Mouse (Mus musculus) left cerebral cortex, postnatal 25 days (tissue): ENCODE measurements around the gene Iscu. TPM values are rescaled to one million over a fixed set of nuclear protein-coding genes. Genes with fewer than 3 reads are reported as not detected.

Experiments used
- DNase-seq, 2 experiments: peaks; one replicate each; pipeline ENCODE4 v3.0.0; 2022; ENCODE audit warnings: low spot score in 2 of 2, mixed read lengths in 1 of 2
- intact Hi-C: fragments of 180-260 bp; cut with DNase I; formaldehyde crosslinking; loops from one replicate; pipeline ENCODE4 v1.15.1; 2025
- total RNA-seq, 2 experiments: library from RNA; stranded (reverse); gene quantifications; 2 replicates each; pipeline ENCODE4 v1.2.3; 2021

The Iscu gene
- 100 to 1,000 TPM; 110 to 116 TPM for total RNA-seq

DNA sequence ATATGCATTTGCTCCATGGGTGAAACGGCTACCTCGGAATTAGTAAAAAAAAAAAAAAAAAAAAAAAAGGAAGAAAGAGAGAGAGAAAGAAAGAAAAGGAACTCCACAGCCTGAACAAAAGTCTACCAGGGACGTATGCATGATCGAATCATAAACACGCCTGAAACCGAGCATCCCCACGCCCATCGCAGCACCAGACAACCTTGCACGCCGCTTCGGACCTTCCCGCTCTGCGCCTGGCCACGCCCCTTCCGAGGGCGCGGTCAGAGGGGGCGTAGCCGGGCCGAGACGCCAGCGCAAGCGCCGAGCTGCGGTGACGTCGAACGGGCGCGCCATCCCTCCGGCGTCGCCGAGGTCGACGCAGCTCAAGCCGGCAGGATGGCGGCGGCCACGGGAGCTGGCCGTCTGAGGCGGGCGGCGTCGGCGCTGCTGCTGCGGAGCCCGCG, at the start of gene Iscu, which contains the start of gene Sart3:
TSS of gene Iscu (plus strand) at position 299 of the 446 bp plus-strand sequence.
TSS of gene Sart3 (minus strand) at position 61 of the 446 bp plus-strand sequence.
- intact Hi-C loops = loop anchor here (5.0 kb wide), 2 partner anchors 180 to 610 kb away; partner anchors contain the start of genes Kctd10 and Ube3b
- DNase-seq = peak; percentile 95

DNA sequence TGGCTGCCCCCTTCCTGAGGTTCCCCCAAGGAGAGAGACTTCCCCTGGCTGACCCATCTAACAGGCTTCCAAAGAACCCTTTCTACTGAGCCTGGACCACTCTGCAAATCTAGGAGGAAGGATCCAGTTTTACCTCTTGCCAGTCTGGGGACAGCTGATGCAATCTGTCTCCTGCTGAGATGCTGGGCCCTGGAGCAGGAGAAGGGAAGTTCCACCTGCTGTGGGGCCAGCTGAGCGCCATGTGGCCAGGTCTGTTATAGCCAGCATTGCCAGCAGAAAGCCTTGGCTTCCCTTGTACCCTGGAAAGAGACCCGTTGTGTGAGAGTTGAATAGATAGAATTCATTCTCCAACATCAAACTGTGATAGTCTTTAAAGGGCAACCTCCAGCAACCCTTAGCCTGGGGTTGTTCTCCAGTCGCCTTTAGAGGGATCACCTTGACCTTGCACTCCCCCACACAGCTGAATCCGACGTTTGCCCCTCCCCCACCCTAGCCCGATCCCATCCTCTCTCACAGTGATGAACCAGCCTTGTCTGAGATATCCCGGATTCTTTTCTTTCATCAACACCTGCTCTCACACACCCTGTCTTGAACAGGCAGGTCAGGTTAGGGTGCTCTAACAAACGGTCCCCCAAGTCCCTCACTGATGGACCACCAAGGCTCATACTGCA, 48.8 kb upstream of the Iscu start:
- intact Hi-C loops = loop anchor here (1.0 to 2.0 kb wide), 3 partner anchors 137 to 357 kb away; no protein-coding TSS in a partner anchor
- DNase-seq = no peak

DNA sequence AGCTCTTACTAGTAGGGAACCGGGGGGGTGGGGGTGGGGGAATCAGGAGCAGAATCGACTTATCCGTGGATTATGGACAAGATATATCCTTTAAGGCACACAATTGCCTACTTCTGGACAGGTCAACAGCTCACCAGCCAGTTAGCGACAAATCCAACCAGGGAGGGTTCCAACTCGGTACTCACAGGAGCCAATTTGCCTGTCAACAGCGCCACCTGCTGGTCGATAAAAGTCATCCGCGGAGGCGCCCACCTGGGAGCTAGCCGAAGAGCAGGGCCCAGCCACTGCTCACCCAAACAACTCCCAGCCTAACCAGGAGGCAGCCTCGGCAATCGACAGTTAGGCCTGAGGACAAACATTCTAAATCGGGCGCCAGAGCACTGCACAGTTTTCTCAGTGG, 48.1 kb upstream of the Iscu start, which contains the start of gene 1700069L16Rik:
TSS of gene 1700069L16Rik (minus strand) at position 327 of the 400 bp plus-strand sequence.
- peak; percentile 88 to 92 for DNase-seq
- intact Hi-C loops = loop anchor here (1.0 to 2.0 kb wide), 3 partner anchors 138 to 358 kb away; no protein-coding TSS in a partner anchor

DNA sequence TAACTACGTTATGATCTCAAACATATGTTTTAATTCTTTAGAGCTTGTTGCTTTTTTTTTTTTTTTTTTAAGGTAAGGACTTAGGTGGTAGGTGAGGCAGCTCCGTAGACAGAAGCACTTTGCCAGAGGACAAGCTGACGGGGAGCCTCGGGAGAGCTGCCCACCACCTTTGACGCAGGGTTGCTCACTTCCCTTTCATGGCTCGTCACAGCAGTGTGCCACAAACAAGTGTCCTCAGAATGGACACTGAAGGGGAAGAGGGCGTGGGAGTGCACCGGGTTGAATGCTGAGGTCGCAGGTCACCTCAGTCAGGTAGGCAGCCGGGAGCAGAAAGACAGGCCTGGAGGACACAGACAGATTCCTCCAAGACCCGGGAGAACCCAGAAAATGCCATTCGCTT, 47.1 kb upstream of the Iscu start:
- intact Hi-C loops = loop anchor here (2.0 kb wide), 1 partner anchor 139 kb away; no protein-coding TSS in a partner anchor
- DNase-seq = no peak

DNA sequence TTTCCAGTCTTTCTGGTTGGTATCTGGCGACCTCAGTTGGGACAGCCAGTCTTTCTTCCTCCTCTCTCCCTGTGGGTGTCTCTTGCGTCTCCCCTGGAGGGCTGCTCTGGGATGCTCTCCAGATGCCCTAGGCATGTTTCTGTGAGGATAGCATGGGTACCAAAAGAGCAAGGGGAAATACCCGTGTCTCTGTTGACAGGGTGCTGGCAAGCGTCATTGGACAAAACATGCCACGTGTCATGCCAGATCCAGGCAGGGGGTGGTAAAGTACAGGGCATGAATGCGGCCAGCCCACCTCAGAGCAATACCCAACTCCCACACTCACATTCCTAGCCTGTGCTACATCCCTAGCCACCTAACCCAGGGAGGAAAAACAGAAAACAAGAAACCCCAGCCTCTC, 45.9 kb upstream of the Iscu start:
- intact Hi-C loops = no loop called here
- DNase-seq = no peak

DNA sequence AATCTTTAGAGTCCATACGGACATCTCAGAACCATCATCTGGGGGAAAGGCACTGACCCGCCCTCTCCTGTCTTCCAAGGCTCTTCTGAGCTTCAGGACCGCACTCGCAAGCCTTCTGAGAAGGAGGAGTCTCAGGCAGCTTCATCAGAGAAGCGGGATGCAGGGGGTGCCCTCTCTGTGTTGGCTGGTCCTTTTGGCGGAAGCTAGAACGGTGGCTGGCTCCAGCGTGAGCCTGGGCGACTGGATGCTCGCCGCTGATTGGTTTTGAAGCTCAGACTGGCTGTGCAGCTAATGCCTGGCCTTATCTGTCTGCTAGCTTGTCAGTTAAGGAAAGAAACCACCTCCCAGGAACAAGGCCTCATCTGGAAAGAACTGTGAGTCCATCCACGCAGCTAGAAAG, 45.3 kb upstream of the Iscu start:
- intact Hi-C loops = no loop called here
- no peak for DNase-seq

DNA sequence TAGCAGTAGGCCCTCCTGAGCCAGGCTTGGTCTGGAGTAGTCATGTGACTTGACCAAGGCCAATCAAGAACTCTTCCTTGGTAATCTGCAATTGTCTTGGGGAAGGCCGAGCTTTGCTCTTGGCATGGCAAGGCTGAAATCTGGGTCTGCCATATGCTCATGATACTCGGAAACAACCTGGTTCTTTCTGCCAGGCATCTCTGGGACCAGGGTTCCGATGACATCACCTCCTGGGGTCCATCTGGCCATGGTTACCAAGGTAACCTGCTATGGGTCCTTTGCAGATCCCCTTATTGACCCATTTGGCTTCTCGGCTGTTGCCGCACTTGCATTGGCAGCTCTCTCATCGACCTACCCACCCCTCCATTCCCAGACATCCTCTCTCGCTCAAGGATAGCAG, 44.5 kb upstream of the Iscu start:
- intact Hi-C loops = no loop called here
- DNase-seq = no peak

DNA sequence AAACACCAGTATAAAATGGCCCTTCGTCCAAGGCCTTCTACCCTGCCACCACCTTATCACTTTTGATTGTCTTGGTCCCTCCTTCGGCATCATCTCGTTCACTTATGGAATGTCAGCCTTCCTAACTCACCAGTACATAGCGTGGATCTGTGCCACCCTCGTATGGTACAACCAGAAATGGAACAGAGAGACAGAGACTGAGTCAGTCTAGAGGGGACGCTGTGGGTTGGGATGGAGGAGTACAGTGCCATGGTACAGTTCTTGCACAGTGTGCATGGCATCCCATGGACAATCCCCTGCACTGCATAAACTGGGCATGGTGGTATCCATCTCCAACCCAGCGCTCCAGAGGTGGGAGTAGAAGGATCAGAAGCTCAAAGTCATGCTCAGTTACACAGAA, 43.9 kb upstream of the Iscu start:
- intact Hi-C loops = no loop called here
- no peak for DNase-seq

DNA sequence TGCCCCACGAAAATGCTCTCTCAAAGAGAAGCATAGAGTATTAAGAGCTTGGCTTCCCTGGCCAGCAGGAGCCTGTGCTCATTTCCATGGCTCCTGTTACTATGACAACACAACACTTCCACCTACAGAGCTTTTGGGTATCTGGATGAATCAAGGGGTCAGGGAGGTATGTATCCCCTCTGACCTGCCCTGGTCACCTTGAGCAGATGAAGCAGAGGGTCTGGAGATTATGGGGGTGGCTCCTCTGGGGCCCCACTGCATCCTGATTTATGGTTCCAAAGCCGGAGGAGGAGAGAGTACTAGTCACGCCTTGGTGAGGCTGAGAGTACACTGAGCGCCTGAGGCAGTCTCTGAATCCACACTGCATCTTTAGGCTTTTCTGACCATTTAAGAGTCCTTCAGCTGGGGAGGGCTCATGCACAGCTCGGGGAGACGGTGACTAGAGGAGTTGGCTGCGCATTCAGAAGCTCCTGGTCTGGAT, 41.9 kb upstream of the Iscu start:
- DNase-seq = peak; percentile 44 to 64
- intact Hi-C loops = loop anchor here (10.0 kb wide), 1 partner anchor 446 kb away; no protein-coding TSS in a partner anchor

DNA sequence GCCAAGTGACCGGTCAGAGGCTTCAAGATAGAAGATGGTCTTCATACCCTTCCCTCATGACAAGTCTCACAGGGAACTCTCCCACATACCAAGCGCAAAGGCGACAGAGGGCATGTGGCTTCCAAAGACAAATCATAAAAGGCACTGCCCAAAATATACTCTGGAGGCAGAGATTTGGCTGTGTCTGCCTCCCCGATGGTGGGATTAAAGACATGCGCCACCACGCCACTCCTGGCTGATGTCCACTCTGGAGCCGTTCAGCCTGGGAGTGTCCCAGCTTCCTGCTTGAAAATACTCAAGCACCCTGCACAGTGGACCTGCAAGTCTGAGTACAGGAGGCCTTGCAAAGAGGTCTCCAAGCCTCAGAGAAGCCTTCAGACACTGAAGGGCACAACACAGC, 41.4 kb upstream of the Iscu start:
- intact Hi-C loops = loop anchor here (10.0 kb wide), 1 partner anchor 446 kb away; no protein-coding TSS in a partner anchor
- DNase-seq = peak in 1 of 2 experiments; percentile 8

DNA sequence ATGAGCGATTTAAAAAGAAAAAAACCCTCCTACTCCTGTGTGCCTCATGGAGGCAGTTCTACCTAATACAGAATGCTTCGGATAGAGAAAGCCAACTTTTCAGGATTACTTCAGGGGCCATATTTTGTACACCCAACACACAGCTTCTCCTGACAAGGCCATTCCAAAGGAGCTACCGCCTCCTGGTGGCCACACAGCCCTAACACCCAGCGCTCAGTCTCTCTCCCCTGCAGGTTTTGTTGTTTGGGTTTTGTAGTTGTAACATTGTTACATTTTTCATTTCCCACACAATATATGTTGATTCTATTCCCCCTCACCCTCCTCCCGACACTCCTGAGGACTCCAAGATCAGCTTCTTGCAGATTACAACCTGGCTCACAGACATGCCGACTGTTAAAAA, 40.4 kb upstream of the Iscu start:
- intact Hi-C loops = loop anchor here (1.0 to 10.0 kb wide), 3 partner anchors 261 to 447 kb away; no protein-coding TSS in a partner anchor
- peak; percentile 48 to 59 for DNase-seq

DNA sequence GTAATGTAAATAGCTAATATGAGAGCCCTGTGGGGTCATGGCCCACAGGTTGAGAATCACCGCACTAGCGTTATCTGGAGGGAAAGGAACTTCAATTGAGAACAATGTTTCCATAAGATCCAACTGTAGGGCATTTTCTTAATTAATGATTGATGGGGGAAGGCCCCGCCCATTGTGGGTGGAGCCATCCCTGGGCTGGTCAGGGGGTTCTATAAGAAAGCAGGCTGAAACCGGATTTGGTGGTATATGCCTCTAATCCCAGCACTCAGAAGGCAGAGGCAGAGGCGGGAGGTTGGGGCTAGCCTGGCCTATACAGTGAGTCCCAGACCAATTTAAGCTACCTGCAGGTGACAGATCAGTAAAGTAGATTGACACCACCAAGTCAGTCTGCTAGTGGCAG, 38.2 kb upstream of the Iscu start:
- intact Hi-C loops = loop anchor here (10.0 kb wide), 1 partner anchor 450 kb away; no protein-coding TSS in a partner anchor
- DNase-seq = no peak

DNA sequence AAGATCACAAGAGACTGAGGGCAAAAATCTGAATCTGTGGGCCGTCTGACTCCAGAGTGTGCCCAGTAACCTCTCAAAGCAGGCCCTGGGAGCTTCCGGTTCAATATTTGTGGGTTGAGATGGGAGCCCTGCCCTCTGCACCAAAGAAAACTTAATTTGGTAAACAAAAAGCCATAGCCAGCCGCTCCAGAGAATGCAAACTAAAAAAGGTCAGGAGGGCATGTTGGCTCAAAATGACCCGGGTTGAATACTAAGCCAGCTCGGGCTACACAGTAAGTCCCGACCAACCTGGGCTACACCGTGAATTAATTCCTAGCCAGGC, 37.6 kb upstream of the Iscu start:
- intact Hi-C loops = loop anchor here (10.0 kb wide), 1 partner anchor 450 kb away; no protein-coding TSS in a partner anchor

DNA sequence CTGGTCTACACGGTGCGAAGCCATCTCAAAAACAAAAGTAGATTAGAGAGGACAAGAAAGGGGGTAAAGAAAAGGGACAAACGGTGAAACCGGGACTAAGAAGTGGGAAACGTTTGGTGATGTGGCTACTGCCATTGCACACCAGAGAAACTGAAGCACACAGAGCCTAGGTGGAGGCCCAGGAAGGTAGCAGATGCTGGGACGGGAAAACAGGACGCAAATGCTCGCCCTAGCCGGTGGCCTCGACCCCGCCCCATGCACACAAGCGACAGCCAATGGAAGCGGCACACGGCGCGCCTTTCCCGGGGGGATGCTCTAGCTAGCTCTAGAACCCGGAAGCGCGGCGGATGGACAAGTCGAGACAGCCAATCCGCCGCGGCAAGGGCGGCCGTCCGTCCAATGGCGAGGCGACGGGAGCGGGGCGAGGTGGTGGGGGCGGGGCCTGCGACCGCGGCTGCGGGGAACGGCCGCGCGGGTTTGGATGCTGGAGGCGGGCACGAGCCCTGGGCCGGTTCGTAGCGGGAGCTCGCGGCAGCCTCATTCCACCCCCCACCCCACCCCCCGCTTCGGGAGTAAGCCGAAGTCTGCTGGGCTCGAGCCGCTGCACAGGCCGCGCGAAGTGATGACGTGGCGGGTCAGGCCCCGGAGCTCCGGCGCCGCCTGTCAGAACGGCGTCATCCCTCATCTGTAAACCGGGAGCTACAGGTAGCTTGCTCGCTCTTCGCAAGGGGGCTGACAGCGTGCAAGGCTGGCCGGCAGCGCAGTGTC, 37.0 kb upstream of the Iscu start, which contains the start of gene Ficd:
TSS of gene Ficd (plus strand) at position 459 of the 768 bp plus-strand sequence.
- DNase-seq = peak; percentile 94
- intact Hi-C loops = loop anchor here (2.0 to 10.0 kb wide), 2 partner anchors 35 to 451 kb away; no protein-coding TSS in a partner anchor

More for the DNA sequence above, 37.6 kb upstream of the Iscu start:
- no peak for DNase-seq

DNA sequence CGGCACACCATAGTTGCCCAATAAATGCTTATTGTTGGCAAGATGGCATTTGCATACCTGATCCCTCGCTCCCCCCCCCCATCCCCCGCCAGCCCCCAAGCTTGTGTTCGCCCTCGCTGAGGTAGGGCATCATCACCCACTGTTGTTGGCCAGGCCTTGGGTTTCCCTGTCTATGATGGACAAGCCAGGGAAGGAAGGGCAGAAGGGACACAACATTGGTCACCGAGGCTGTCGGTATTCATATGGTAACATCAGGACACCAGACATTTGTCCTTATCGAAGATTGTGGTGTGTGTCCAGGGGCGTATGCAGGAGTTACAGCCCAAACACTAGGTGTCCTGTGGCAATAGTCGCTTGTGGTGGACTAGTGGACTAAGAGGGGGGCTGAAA, 36.4 kb upstream of the Iscu start:
- intact Hi-C loops = loop anchor here (2.0 to 10.0 kb wide), 2 partner anchors 35 to 451 kb away; no protein-coding TSS in a partner anchor
- DNase-seq = no peak

DNA sequence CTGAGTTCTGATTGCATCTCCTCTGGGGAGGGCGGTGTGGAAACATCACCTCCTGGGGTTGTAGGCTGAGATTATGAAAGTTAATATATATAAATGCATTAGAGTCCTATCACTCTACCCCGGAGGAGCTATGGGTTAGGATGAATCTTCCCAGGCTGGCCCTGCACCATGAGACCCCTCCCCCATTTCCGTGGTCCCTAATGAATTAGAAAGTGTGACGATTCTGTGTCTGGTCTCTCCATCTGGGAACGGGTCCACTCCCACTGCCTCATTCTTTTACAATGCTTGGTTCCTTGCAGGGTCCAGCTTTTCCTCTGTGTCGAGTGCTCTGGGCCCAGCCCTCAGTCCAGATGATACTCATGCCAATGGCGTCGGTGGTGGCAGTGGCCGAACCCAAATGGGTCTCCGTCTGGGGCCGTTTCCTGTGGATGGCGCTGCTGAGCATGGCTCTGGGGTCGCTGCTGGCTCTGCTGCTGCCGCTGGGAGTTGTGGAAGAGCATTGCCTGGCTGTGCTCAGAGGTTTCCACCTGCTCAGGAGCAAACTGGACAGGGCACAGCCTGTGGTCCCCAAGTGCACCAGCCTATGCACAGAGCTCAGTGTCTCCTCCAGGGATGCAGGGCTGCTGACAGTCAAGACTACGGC, 35.9 kb upstream of the Iscu start:
- intact Hi-C loops = loop anchor here (2.0 to 10.0 kb wide), 2 partner anchors 34 to 452 kb away; no protein-coding TSS in a partner anchor
- no peak for DNase-seq

DNA sequence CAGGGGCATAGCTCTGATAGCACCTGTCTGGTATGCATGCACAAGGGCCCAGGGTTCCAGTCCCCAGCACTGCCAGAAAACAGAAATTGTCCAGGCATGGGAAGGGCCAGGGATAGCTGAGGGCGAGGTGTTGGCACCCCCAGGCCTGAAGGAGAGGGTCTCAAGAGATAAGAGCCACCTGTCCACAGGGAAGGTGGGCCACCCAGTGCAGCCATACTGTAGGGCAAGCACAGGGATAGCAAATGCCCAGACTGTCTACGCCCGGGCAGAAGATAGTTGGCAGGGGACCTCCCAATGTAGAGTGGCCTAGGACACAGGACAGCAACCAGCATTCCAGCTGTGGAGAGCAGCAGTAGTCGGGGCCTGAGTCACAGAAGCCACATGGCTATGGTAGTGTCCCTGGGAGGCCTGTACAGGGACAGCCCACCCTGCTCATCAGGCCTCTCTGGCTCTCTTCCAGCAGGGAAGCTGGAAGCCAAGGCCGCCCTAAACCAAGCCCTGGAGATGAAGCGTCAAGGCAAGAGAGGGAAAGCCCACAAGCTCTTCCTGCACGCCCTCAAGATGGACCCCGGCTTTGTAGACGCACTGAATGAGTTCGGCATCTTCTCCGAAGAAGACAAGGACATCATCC, 34.8 kb upstream of the Iscu start:
- intact Hi-C loops = loop anchor here (2.0 to 10.0 kb wide), 2 partner anchors 33 to 453 kb away; no protein-coding TSS in a partner anchor
- DNase-seq = no peak

DNA sequence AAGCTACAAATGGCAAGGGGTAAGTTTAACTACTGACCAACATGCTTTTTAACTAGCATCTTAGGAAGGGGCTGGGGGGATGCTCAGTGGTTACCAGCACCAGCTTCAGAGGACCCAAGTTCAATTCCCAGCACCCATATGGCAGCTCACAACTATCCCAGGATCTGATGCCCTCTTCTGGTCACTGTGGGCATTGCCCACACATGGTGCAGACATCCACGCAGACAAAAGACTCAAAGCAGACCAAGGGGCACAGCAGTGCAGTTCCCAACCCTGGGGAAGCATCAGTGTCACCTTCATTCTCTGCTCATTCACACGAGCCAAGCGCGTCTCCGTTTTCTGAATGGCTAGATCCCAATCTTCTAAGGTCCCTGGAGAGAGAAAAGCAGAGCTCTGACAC, 24.9 kb upstream of the Iscu start:
- DNase-seq = no peak
- intact Hi-C loops = no loop called here
